14 mouse cellular contexts compared by ENCODE assay signal in the genomic region with DNA sequence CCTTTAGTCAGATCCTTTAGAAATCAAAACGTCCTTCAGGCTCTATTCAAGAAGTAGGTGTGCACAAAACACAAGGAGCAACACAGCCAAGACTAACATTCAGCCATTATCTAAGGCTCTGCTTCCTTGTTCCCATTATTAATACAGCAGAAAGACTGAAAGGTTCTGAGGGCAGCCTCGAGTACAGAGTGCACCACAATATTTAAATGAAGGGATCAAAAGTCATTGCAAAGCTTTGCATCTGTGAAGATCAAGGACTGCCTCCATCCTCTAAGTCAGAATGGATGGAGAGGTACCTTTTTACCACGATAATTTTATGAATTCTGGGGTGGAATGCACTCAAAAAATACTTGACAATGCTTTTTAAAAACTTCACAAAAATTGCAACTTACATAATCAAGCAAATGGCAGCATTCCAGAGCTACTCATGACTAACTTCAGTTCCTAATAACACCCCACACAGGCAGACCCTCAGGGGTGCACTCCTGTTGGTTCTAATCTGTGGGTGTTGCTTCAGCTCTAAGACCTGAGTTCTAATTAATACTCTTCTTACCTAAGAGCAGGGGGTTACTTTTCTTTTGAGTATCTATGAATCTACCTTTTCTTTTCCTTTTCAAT.
"Had no signal": no experiment of that assay in that cellular context is flagged by ENCODE, and none has a peak within 500 bp of the region (broad histone marks: within the 10 kb centered on the region; RNA-seq: fewer than 3 reads in every experiment).

No protein-coding gene starts in this region.

- H3K4me1 ChIP-seq: midbrain, embryonic 10.5 days had no signal

- H3K4me2 ChIP-seq: limb, embryonic 13.5 days; neural tube, embryonic 13.5 days had no signal

- H3K9ac ChIP-seq: limb, embryonic 13.5 days; liver, embryonic 14.5 days; neural tube, embryonic 13.5 days had no signal

- H3K27me3 ChIP-seq: limb, embryonic 13.5 days; neural tube, embryonic 13.5 days had no signal

- H3K9me3 ChIP-seq: limb, embryonic 13.5 days; midbrain, embryonic 10.5 days; neural tube, embryonic 13.5 days had no signal

- ATAC-seq: intestine, embryonic 16.5 days; midbrain, embryonic 16.5 days had no signal

- DNase-seq: kidney, postnatal 25 days; left cerebral cortex, postnatal 4 days; lung, adult 2 months; lung, postnatal 10 days; lung, postnatal 4 days; retina, postnatal 1 day; right cerebral cortex, postnatal 25 days; thymus, postnatal 4 days had no signal

- H3K4me3 ChIP-seq: limb, embryonic 13.5 days; midbrain, embryonic 10.5 days; neural tube, embryonic 13.5 days had no signal

- H3K27ac ChIP-seq: limb, embryonic 13.5 days; liver, embryonic 14.5 days; midbrain, embryonic 10.5 days; neural tube, embryonic 13.5 days had no signal
